Mouse (Mus musculus) bone marrow, adult 2 months (tissue): ENCODE data around the gene Coro6.

ENCODE experiments used
- CTCF ChIP-seq: fragments of 200-500 bp; IDR thresholded peaks from 2 replicates; pipeline ENCODE4 v1.5.1; 2011; ENCODE audit warnings: low read length, control low read depth; ENCODE audit not compliant: control insufficient read depth, insufficient read depth
- POLR2A ChIP-seq: fragments of 200-500 bp; IDR thresholded peaks from 2 replicates; pipeline ENCODE4 v1.6.1; 2011; ENCODE audit warnings: low read depth, mild to moderate bottlenecking, control low read depth, low read length, borderline replicate concordance; ENCODE audit not compliant: control insufficient read depth

- no peak for TF ChIP-seq CTCF
- TF ChIP-seq POLR2A: no peak
These were observed 5.3 kb upstream of the Coro6 start for GRCm38 (mm10) chr11:77456866-77457265.
